Mouse (Mus musculus) CH12.LX (cell line): ENCODE results near the gene Ncor2. TPM values are rescaled to one million over a fixed set of nuclear protein-coding genes. Genes with fewer than 3 reads are reported as not detected.
A peak's percentile ranks its signal among the peaks of the same experiment; 100 is the strongest.

ENCODE experiments used
- DNase-seq: peaks from one replicate; pipeline ENCODE4 v3.0.0-alpha.2; 2013; ENCODE audit errors: extremely low read depth
- H3K27ac ChIP-seq: 2 replicates; pipeline ENCODE4 v1.5.1; 2012; ENCODE audit warnings: low read depth, mild to moderate bottlenecking, control low read depth, moderate library complexity; ENCODE audit not compliant: insufficient read depth
- H3K27me3 ChIP-seq: replicated peaks from 2 replicates; pipeline ENCODE3; 2012; ENCODE audit warnings: inconsistent platforms
- H3K36me3 ChIP-seq, 2 experiments: replicated peaks in 1 of 2; 2 replicates each; pipeline versions ENCODE3 to v1.6.1; 2012; ENCODE audit warnings: inconsistent platforms in 1 of 2, low read length in 1 of 2, mild to moderate bottlenecking in 1 of 2, mixed read lengths in 1 of 2, moderate library complexity in 1 of 2; ENCODE audit not compliant: control insufficient read depth in 1 of 2, insufficient read depth in 1 of 2
- H3K4me1 ChIP-seq, 2 experiments: 2 replicates each; pipeline ENCODE4 v1.6.1; 2012; ENCODE audit warnings: inconsistent platforms in 1 of 2, moderate library complexity in 1 of 2; ENCODE audit not compliant: insufficient read depth in 2 of 2, control insufficient read depth in 1 of 2
- H3K4me2 ChIP-seq: 2 replicates; pipeline ENCODE4 v1.6.1; 2012; ENCODE audit warnings: low read depth, mild to moderate bottlenecking, control low read depth; ENCODE audit not compliant: poor library complexity, insufficient read depth, severe bottlenecking
- H3K4me3 ChIP-seq, 3 experiments: fragments of 150-350 bp in 1 of 3; sonication (generic) in 1 of 3; replicated peaks in 1 of 3; 2 replicates each; pipeline versions ENCODE3 to v1.5.1; 2011 to 2012; ENCODE audit warnings: low read depth in 2 of 3, low read length in 2 of 3, mild to moderate bottlenecking in 2 of 3, moderate library complexity in 2 of 3, control low read depth in 1 of 3, improper control_type of control experiment in 1 of 3, inconsistent platforms in 1 of 3, mixed read lengths in 1 of 3; ENCODE audit not compliant: poor library complexity in 1 of 3
- H3K79me2 ChIP-seq: replicated peaks from 2 replicates; pipeline ENCODE4 v1.6.1; 2012; ENCODE audit warnings: mild to moderate bottlenecking, moderate library complexity; ENCODE audit not compliant: control insufficient read depth, poor library complexity, insufficient read depth, severe bottlenecking; ENCODE audit errors: extremely low read depth
- H3K9ac ChIP-seq: 2 replicates; pipeline ENCODE4 v1.6.1; 2012; ENCODE audit warnings: low read depth, mild to moderate bottlenecking, control low read depth, moderate library complexity; ENCODE audit not compliant: insufficient read depth
- H3K9me3 ChIP-seq: replicated peaks from 2 replicates; pipeline ENCODE3; 2012; ENCODE audit warnings: low read length, inconsistent platforms, mixed read lengths
- BHLHE40 ChIP-seq: IDR thresholded peaks from 2 replicates; pipeline ENCODE4 v1.6.1; 2011; ENCODE audit warnings: mild to moderate bottlenecking, low read depth, low read length, improper control_type of control experiment
- CHD1 ChIP-seq: IDR thresholded peaks from 2 replicates; pipeline ENCODE4 v1.6.1; 2012; ENCODE audit warnings: low read depth, low read length, improper control_type of control experiment, inconsistent platforms
- CHD2 ChIP-seq: IDR thresholded peaks from 2 replicates; pipeline ENCODE4 v1.6.1; 2011; ENCODE audit warnings: low read length, improper control_type of control experiment
- CTCF ChIP-seq, 2 experiments: IDR thresholded peaks in 1 of 2; conservative IDR thresholded peaks in 1 of 2; 2 replicates each; pipeline ENCODE4 v1.5.1; 2011 to 2012; ENCODE audit warnings: low read depth in 2 of 2, low read length in 2 of 2, improper control_type of control experiment in 1 of 2, inconsistent platforms in 1 of 2, mild to moderate bottlenecking in 1 of 2, moderate library complexity in 1 of 2
- ELF1 ChIP-seq: IDR thresholded peaks from 2 replicates; pipeline ENCODE4 v1.6.1; 2014; ENCODE audit warnings: low read depth, mild to moderate bottlenecking, inconsistent platforms, low read length, improper control_type of control experiment
- EP300 ChIP-seq: IDR thresholded peaks from 2 replicates; pipeline ENCODE4 v1.6.1; 2011; ENCODE audit warnings: low read length, improper control_type of control experiment
- ETS1 ChIP-seq: conservative IDR thresholded peaks from 2 replicates; pipeline ENCODE4 v1.6.1; 2012; ENCODE audit warnings: low read depth, mild to moderate bottlenecking, inconsistent platforms, low read length, improper control_type of control experiment, moderate library complexity
- IRF4 ChIP-seq: IDR thresholded peaks from 2 replicates; pipeline ENCODE4 v1.6.1; 2014; ENCODE audit warnings: low read depth, mild to moderate bottlenecking, inconsistent platforms, low read length, improper control_type of control experiment
- KAT2A ChIP-seq: IDR thresholded peaks from 2 replicates; pipeline ENCODE4 v1.6.1; 2012; ENCODE audit warnings: low read length, improper control_type of control experiment, inconsistent platforms; ENCODE audit not compliant: insufficient replicate concordance
- MAX ChIP-seq: IDR thresholded peaks from 2 replicates; pipeline ENCODE4 v1.6.1; 2011; ENCODE audit warnings: low read length, improper control_type of control experiment
- MXI1 ChIP-seq: IDR thresholded peaks from 2 replicates; pipeline ENCODE4 v1.6.1; 2011; ENCODE audit warnings: mild to moderate bottlenecking, low read depth, low read length, improper control_type of control experiment
- MYC ChIP-seq: IDR thresholded peaks from 2 replicates; pipeline ENCODE4 v1.6.1; 2011; ENCODE audit warnings: low read depth, mild to moderate bottlenecking, improper control_type of control experiment, low read length
- NELFE ChIP-seq: IDR thresholded peaks from 2 replicates; pipeline ENCODE4 v1.6.1; 2011; ENCODE audit warnings: low read depth, low read length, improper control_type of control experiment
- POLR2AphosphoS2 ChIP-seq: IDR thresholded peaks from 2 replicates; pipeline ENCODE4 v1.6.1; 2011; ENCODE audit warnings: low read depth, low read length, improper control_type of control experiment
- RAD21 ChIP-seq: IDR thresholded peaks from 2 replicates; pipeline ENCODE4 v1.6.1; 2011; ENCODE audit warnings: low read depth, mild to moderate bottlenecking, low read length, improper control_type of control experiment, moderate library complexity
- SMC3 ChIP-seq: IDR thresholded peaks from 2 replicates; pipeline ENCODE4 v1.6.1; 2011; ENCODE audit warnings: low read depth, low read length, improper control_type of control experiment
- TBP ChIP-seq: conservative IDR thresholded peaks from 2 replicates; pipeline ENCODE4 v1.6.1; 2011; ENCODE audit warnings: low read depth, low read length, improper control_type of control experiment
- UBTF ChIP-seq: IDR thresholded peaks from 2 replicates; pipeline ENCODE4 v1.6.1; 2012; ENCODE audit warnings: low read depth, mild to moderate bottlenecking, inconsistent platforms, low read length, improper control_type of control experiment, moderate library complexity
- USF2 ChIP-seq: conservative IDR thresholded peaks from 2 replicates; pipeline ENCODE4 v1.6.1; 2011; ENCODE audit warnings: low read depth, low read length, improper control_type of control experiment
- ZC3H11A ChIP-seq: IDR thresholded peaks from 2 replicates; pipeline ENCODE4 v1.6.1; 2012; ENCODE audit warnings: low read depth, mild to moderate bottlenecking, inconsistent platforms, low read length, improper control_type of control experiment
- ZNF384 ChIP-seq: IDR thresholded peaks from 2 replicates; pipeline ENCODE4 v1.6.1; 2012; ENCODE audit warnings: low read depth, low read length, improper control_type of control experiment, inconsistent platforms
- dilution Hi-C: fragments of 300-500 bp; cut with MboI; formaldehyde crosslinking; loops from 2 replicates; pipeline ENCODE4 v1.14.3; 2020; ENCODE audit warnings: low sequenced_read_pairs; ENCODE audit not compliant: extremely low pct_unique_long_range_greater_than_20kb, extremely low pct_ligation_motif_present
- in situ Hi-C: fragments of 300-500 bp; cut with MboI; formaldehyde crosslinking; loops from 3 replicates; pipeline ENCODE4 v1.14.3; 2019; ENCODE audit warnings: low sequenced_read_pairs, low pct_ligation_motif_present, low pct_unique_long_range_greater_than_20kb, mixed read lengths
- polyA plus RNA-seq: library from polyadenylated mRNA; unstranded; fragments of >175 nt; gene quantifications from 2 replicates; pipeline ENCODE4 v1.2.1, GENCODE M21; 2012; ENCODE audit warnings: low read depth; ENCODE audit not compliant: insufficient read length
- total RNA-seq, 2 experiments: library from RNA; depleted of rRNA; stranded (reverse); fragments of 300-350 nt in 1 of 2; fragments of >200 nt in 1 of 2; gene quantifications; 2 replicates each; pipeline ENCODE4 v1.2.3; 2012 to 2014

The Ncor2 gene
- total and polyA plus RNA-seq, 3 experiments = 3.9 to 44.7 (median 10.8) TPM

- TF ChIP-seq EP300 = peak; percentile 14; the same call in 1 of the 2 replicates
- TF ChIP-seq BHLHE40 = no peak
- TF ChIP-seq ETS1 = 0 out of 2 replicates have a peak, but pooled peaks have one; percentile 23
- TF ChIP-seq ZC3H11A = no peak
- TF ChIP-seq TBP = no peak
- TF ChIP-seq, all 38 proteins: peak for 2
- Histone ChIP-seq H3K4me2 (no peak overlapping the region), H3K4me3 (no peak overlapping the region), H3K4me1 (peaks cover 32 to 72% of the 10 kb centered on the region in 2 experiments), H3K9ac (no peak overlapping the region), H3K36me3 (peaks cover 17 to 53% of the 10 kb centered on the region in 2 experiments), H3K79me2 (peaks cover 4% of the 10 kb centered on the region; the same call in 1 of the 2 replicates), H3K27ac (peak overlapping the region; percentile 13; the same call in 1 of the 2 replicates), H3K9me3 (no peaks in the 10 kb centered on the region), H3K27me3 (no peaks in the 10 kb centered on the region)
- in situ Hi-C loops (loop anchor here (10.0 kb wide), 2 partner anchors 50 to 120 kb away; partner anchors contain the start of gene Ncor2), dilution Hi-C loops (no loop called here)
- DNase-seq = no peak
Measured at GRCm38 (mm10) chr5:125125219-125125618, 53.8 kb downstream of the Ncor2 start.

GRCm38 (mm10) chr5:125124002-125124401 lies 55.0 kb downstream of the Ncor2 start:
- in situ Hi-C loops = loop anchor here (10.0 kb wide), 2 partner anchors 51 to 121 kb away; partner anchors contain the start of gene Ncor2
- H3K36me3 ChIP-seq = peaks cover 21 to 62% of the 10 kb centered on the region in 2 experiments
- TF ChIP-seq UBTF (no peak), MXI1 (no peak), ELF1 (no peak)
- TF ChIP-seq, all 38 proteins: peak for 0
- Histone ChIP-seq H3K4me3 (no peak overlapping the region), H3K4me2 (no peak overlapping the region), H3K9me3 (no peaks in the 10 kb centered on the region), H3K79me2 (0 out of 2 replicates have a peak, but pooled peaks cover 2% of the 10 kb centered on the region), H3K9ac (no peak overlapping the region), H3K27ac (no peak overlapping the region), H3K27me3 (no peaks in the 10 kb centered on the region), H3K4me1 (peaks cover 29 to 60% of the 10 kb centered on the region in 2 experiments)
- DNase-seq = no peak
- dilution Hi-C loops = no loop called here

- Histone ChIP-seq H3K79me2 (0 out of 2 replicates have a peak, but pooled peaks cover 2% of the 10 kb centered on the region), H3K27me3 (no peaks in the 10 kb centered on the region), H3K4me1 (peaks cover 26 to 52% of the 10 kb centered on the region in 2 experiments), H3K9ac (no peak overlapping the region), H3K4me2 (no peak overlapping the region), H3K27ac (no peak overlapping the region), H3K9me3 (no peaks in the 10 kb centered on the region), H3K36me3 (peaks cover 29 to 67% of the 10 kb centered on the region in 2 experiments), H3K4me3 (no peak overlapping the region)
- dilution Hi-C loops (no loop called here), in situ Hi-C loops (loop anchor here (10.0 kb wide), 2 partner anchors 52 to 122 kb away; partner anchors contain the start of gene Ncor2)
- TF ChIP-seq CHD1 (no peak), TBP (no peak), CTCF (conservative IDR thresholded peaks at IDR 0.05 in 1 of 2, IDR thresholded peaks at IDR 0.05 in 1 of 2; ENCODE audit: low read depth in 2 of 2, low read length in 2 of 2) (peak in 1 of 2 experiments; percentile 3; a peak in 1 of 4 replicates), MXI1 (no peak), SMC3 (peak; percentile 7; the same call in 1 of the 2 replicates), NELFE (no peak), KAT2A (no peak), ZNF384 (no peak), POLR2AphosphoS2 (no peak), BHLHE40 (no peak), USF2 (no peak), RAD21 (no peak; the same call in 1 of the 2 replicates), IRF4 (no peak), MYC (no peak), MAX (no peak), CHD2 (no peak), UBTF (no peak)
- DNase-seq = no peak
Measured at GRCm38 (mm10) chr5:125123206-125123605, 55.8 kb downstream of the Ncor2 start.
